Comparison of ENCODE assay signal across 8 mouse cellular contexts in the genomic region with DNA sequence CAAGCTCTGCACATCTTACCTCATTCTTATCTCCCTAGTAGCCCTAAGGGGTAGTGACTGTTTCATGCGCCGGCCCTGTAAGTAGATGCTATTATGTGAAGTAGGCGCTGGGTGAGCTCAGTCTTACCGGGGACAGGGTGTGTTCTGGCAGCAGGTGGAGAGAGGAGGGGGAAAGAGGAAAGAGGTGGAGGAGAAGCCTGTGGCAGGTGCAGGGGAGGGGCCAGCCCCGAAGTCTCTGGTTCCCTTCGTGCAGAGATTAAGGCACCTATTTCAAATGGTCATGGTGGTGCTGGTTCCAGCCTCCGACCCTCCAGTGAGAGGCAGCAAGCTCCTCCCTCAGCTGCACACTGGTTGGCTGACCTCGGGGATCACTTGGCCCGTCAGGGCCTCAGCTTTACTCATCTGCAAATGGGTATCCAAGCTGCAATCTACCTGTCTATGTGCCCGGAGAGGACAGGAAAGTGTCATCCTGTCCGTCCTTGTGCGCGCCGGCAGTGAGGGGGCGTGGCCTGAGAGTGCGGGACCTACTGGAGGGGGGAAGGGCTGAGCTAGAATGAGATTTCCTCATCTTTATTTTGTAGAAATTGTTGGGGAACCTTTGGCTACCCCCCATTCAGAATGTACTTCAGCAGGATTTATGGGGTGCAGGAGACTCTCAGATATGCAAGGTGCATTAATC. TPM values are rescaled to one million over a fixed set of nuclear protein-coding genes. Genes with fewer than 3 reads are reported as not detected.
A peak's percentile ranks its signal among the peaks of the same experiment; 100 is the strongest.
DNase-seq lines count a peak whose midpoint lies in the region; ATAC-seq and TF ChIP-seq lines count a peak whose summit lies in the region.

No protein-coding gene starts in this region.

- H3K27ac ChIP-seq in embryonic facial prominence, embryonic 12.5 days: no peak overlapping the region
- H3K27ac ChIP-seq in limb, embryonic 11.5 days (replicated peaks; ENCODE audit: low read depth, low read length): no peak overlapping the region
- H3K27ac ChIP-seq in midbrain, postnatal 0 days (ENCODE audit: low read depth, low read length): no peak overlapping the region

- H3K4me1 ChIP-seq in embryonic facial prominence, embryonic 12.5 days: no peaks in the 10 kb centered on the region
- 0 out of 2 replicates have a peak, but pooled peaks cover 2% of the 10 kb centered on the region for H3K4me1 ChIP-seq in limb, embryonic 11.5 days (ENCODE audit: control insufficient read depth, insufficient read depth, low read length)
- H3K4me1 ChIP-seq in midbrain, postnatal 0 days (ENCODE audit: insufficient read depth, low read length): 0 out of 2 replicates have a peak, but pooled peaks cover 3% of the 10 kb centered on the region

- ATAC-seq in embryonic facial prominence, embryonic 12.5 days (ENCODE audit: insufficient number of reproducible peaks, insufficient read depth, low FRiP score, low TSS enrichment): peak; percentile 75
- no peak; the same call in 1 of the 2 replicates for ATAC-seq in limb, embryonic 11.5 days (ENCODE audit: insufficient number of reproducible peaks, low FRiP score, low TSS enrichment, low read depth)
- ATAC-seq in midbrain, postnatal 0 days (ENCODE audit: low FRiP score): no peak

- no peaks in the 10 kb centered on the region for H3K27me3 ChIP-seq in embryonic facial prominence, embryonic 12.5 days
- no peaks in the 10 kb centered on the region for H3K27me3 ChIP-seq in limb, embryonic 11.5 days (ENCODE audit: control insufficient read depth, insufficient read depth, low read length)
- no peaks in the 10 kb centered on the region for H3K27me3 ChIP-seq in midbrain, postnatal 0 days (ENCODE audit: insufficient read depth, low read length)

- peak; percentile 25 for DNase-seq in adrenal gland, postnatal 10 days
- DNase-seq in adrenal gland, adult 18-20 months (ENCODE audit: low spot score in 2 of 2): no peak
- DNase-seq in limb, embryonic 11.5 days (ENCODE audit: low spot score): no peak
- DNase-seq in midbrain, postnatal 0 days (ENCODE audit: low spot score): no peak
- DNase-seq in cerebellum, adult 11 months: no peak
- no peak for DNase-seq in cerebellum, adult 9-11 months
- no peak for DNase-seq in left cerebral cortex, postnatal 25 days (ENCODE audit: low spot score in 2 of 2)

- H3K4me3 ChIP-seq in embryonic facial prominence, embryonic 12.5 days: 0 out of 2 replicates have a peak overlapping the region, but pooled peaks have one; percentile 4
- H3K4me3 ChIP-seq in limb, embryonic 11.5 days (ENCODE audit: low read depth, low read length): no peak overlapping the region
- peak overlapping the region; percentile 3; the same call in 1 of the 2 replicates for H3K4me3 ChIP-seq in midbrain, postnatal 0 days (ENCODE audit: low read depth, low read length)

- intact Hi-C loops in left cerebral cortex, postnatal 25 days (cut with DNase I): no loop called here

- no peaks in the 10 kb centered on the region for H3K36me3 ChIP-seq in embryonic facial prominence, embryonic 12.5 days
- no peaks in the 10 kb centered on the region for H3K36me3 ChIP-seq in limb, embryonic 11.5 days (ENCODE audit: control insufficient read depth, insufficient read depth, low read length)
- no peaks in the 10 kb centered on the region for H3K36me3 ChIP-seq in midbrain, postnatal 0 days (ENCODE audit: insufficient read depth, low read length)

- no peak for TF ChIP-seq CTCF in midbrain, postnatal 0 days (IDR thresholded peaks at IDR 0.05)

- H3K4me2 ChIP-seq in embryonic facial prominence, embryonic 12.5 days (replicated peaks): peak overlapping the region; percentile 34
- peak overlapping the region; percentile 42 for H3K4me2 ChIP-seq in limb, embryonic 11.5 days (ENCODE audit: low read depth, severe bottlenecking)
- no peak overlapping the region for H3K4me2 ChIP-seq in midbrain, postnatal 0 days (ENCODE audit: low read depth, low read length, poor library complexity, severe bottlenecking)

- no peak overlapping the region for H3K9ac ChIP-seq in embryonic facial prominence, embryonic 12.5 days
- H3K9ac ChIP-seq in limb, embryonic 11.5 days (ENCODE audit: low read length): no peak overlapping the region
- H3K9ac ChIP-seq in midbrain, postnatal 0 days (replicated peaks; ENCODE audit: low read length, poor library complexity, severe bottlenecking): no peak overlapping the region

- no peaks in the 10 kb centered on the region for H3K9me3 ChIP-seq in embryonic facial prominence, embryonic 12.5 days
- H3K9me3 ChIP-seq in limb, embryonic 11.5 days (ENCODE audit: control insufficient read depth, low read length): no peaks in the 10 kb centered on the region
- no peaks in the 10 kb centered on the region for H3K9me3 ChIP-seq in midbrain, postnatal 0 days (ENCODE audit: low read length)

- WGBS in embryonic facial prominence, embryonic 12.5 days: 16% methylated on average over 16 of the region's 16 CpGs
- 16% methylated on average over 16 of the region's 16 CpGs for WGBS in limb, embryonic 11.5 days
- WGBS in midbrain, postnatal 0 days: 24% methylated on average over 16 of the region's 16 CpGs

RNA-seq across cellular contexts. Expression of gene Capn8, which starts 20.5 kb away (rescaled TPM):
- not detected for total RNA-seq in adrenal gland, postnatal 10 days (2021)
- under 1 TPM; 0.19 to 0.33 TPM for total RNA-seq in adrenal gland, adult 18-20 months (2021)
- polyA plus RNA-seq in embryonic facial prominence, embryonic 12.5 days (2016; fragmentation: Nextera tagmentation; extraction: Ambion mirVana): 0.08 TPM in 1 of 2 replicates, not detected in the other
- not detected in 2 replicates for polyA plus RNA-seq in limb, embryonic 11.5 days (2014; fragmentation: Nextera tagmentation; extraction: Ambion mirVana)
- 0.28 TPM in 1 of 2 replicates, not detected in the other for total RNA-seq in midbrain, postnatal 0 days (2014; rRNA removed)
- polyA plus RNA-seq in midbrain, postnatal 0 days (2015; fragmentation: Nextera tagmentation; extraction: Ambion mirVana): 0.11 and 0.31 TPM in 2 replicates
- not detected for total RNA-seq in left cerebral cortex, postnatal 25 days (2021)
